ENCODE assay signal across 24 mouse cellular contexts in genomic region chr1:36105917-36106706, GRCm38 (mm10).
"Had no signal": no experiment of that assay in that cellular context is flagged by ENCODE, and none has a peak within 500 bp of the region (broad histone marks: within the 10 kb centered on the region; RNA-seq: fewer than 3 reads in every experiment).

No protein-coding gene starts in this region.

- H3K4me1 ChIP-seq: hindbrain, embryonic 13.5 days; hindbrain, embryonic 15.5 days; limb, embryonic 13.5 days; limb, embryonic 15.5 days had no signal

- H3K27ac ChIP-seq: heart, adult 2 months; heart, embryonic 13.5 days; heart, embryonic 15.5 days; hindbrain, embryonic 13.5 days; hindbrain, embryonic 15.5 days; hindbrain, postnatal 0 days; limb, embryonic 13.5 days; limb, embryonic 15.5 days; liver, embryonic 14.5 days had no signal

- H3K4me3 ChIP-seq: heart, adult 2 months; heart, embryonic 13.5 days; heart, embryonic 15.5 days; hindbrain, embryonic 13.5 days; hindbrain, embryonic 15.5 days; limb, embryonic 13.5 days; limb, embryonic 15.5 days had no signal

- H3K9me3 ChIP-seq: heart, embryonic 13.5 days; heart, embryonic 15.5 days; hindbrain, embryonic 13.5 days; hindbrain, embryonic 15.5 days; limb, embryonic 13.5 days; limb, embryonic 15.5 days had no signal

- ATAC-seq: forebrain, postnatal 0 days; hindbrain, postnatal 0 days; intestine, embryonic 16.5 days had no signal

- H3K4me2 ChIP-seq: heart, embryonic 11.5 days; heart, embryonic 13.5 days; heart, embryonic 15.5 days; hindbrain, embryonic 13.5 days; hindbrain, embryonic 15.5 days; limb, embryonic 13.5 days; limb, embryonic 15.5 days; liver, embryonic 11.5 days had no signal

- H3K9ac ChIP-seq: forebrain, postnatal 0 days; heart, embryonic 13.5 days; heart, embryonic 15.5 days; hindbrain, embryonic 13.5 days; hindbrain, embryonic 15.5 days; limb, embryonic 13.5 days; limb, embryonic 15.5 days; liver, embryonic 14.5 days had no signal

- H3K27me3 ChIP-seq: heart, embryonic 13.5 days; heart, embryonic 15.5 days; hindbrain, embryonic 13.5 days; hindbrain, embryonic 15.5 days; limb, embryonic 13.5 days; limb, embryonic 15.5 days had no signal

- DNase-seq: forebrain, postnatal 0 days; gastrocnemius, postnatal 14 days; gastrocnemius, postnatal 36 days; heart, adult 11 months; heart, adult 2 months; heart, postnatal 14 days; heart, postnatal 36 days; kidney, adult 11 months; kidney, adult 2 months; kidney, postnatal 10 days; layer of hippocampus, adult 9-11 months; layer of hippocampus, postnatal 36 days; left cerebral cortex, postnatal 4 days had no signal
